9 mouse cellular contexts compared by ENCODE assay signal in the genomic region with DNA sequence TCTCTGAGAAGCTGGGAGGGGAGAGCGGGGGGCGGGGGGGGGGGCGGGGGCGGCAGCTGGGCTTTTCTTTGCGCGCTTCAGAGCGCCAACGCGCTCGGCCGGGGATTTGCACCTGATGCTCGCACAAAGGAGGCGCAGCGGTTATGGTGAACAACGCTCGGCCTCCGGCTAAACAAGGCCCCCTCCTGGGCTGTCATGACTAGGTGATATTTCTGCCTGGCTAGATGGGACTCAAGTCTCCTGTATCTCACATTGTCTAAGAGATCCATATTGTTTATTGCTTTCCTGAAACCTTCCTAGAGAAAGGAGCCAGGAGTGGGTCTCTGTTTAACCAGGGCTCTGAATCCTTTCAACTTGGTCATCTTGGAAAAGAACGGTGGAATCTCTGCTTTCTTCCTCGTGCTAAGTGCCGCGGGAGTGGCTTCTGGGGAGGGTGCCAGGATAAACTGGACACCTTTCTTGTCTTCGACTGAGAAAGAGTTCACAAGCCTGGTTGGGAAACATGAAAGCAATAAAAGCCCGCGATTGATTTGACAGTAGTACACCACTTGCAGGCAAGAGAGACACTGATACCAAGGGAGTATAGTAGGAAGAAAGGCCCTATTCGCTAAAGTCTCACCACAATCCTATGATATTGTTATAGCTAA. TPM values are rescaled to one million over a fixed set of nuclear protein-coding genes. Genes with fewer than 3 reads are reported as not detected.
A peak's percentile ranks its signal among the peaks of the same experiment; 100 is the strongest.
DNase-seq lines count a peak whose midpoint lies in the region; ATAC-seq lines count a peak whose summit lies in the region.
"Had no signal": no experiment of that assay in that cellular context is flagged by ENCODE, and none has a peak within 500 bp of the region (broad histone marks: within the 10 kb centered on the region; RNA-seq: fewer than 3 reads in every experiment).

No protein-coding gene starts in this region.

- H3K4me2 ChIP-seq in embryonic facial prominence, embryonic 12.5 days (replicated peaks) = peak overlapping the region; percentile 64
- peak overlapping the region; percentile 79 for H3K4me2 ChIP-seq in neural tube, embryonic 12.5 days (replicated peaks)

- H3K9ac ChIP-seq in embryonic facial prominence, embryonic 12.5 days = peak overlapping the region; percentile 82
- peak overlapping the region; percentile 87 for H3K9ac ChIP-seq in neural tube, embryonic 12.5 days

- DNase-seq in gastrocnemius, postnatal 14 days = peak; percentile 20
- DNase-seq in gastrocnemius, postnatal 10 days = no peak
- peak; percentile 15 to 28 for DNase-seq in B cell, adult 2 months
- DNase-seq in kidney, postnatal 10 days = peak; percentile 16
- no peak for DNase-seq in left cerebral cortex, postnatal 10 days (ENCODE audit: extremely low spot score in 1 of 2, low spot score in 2 of 2)

- no peaks in the 10 kb centered on the region for H3K9me3 ChIP-seq in embryonic facial prominence, embryonic 12.5 days
- H3K9me3 ChIP-seq in neural tube, embryonic 12.5 days = no peaks in the 10 kb centered on the region

- peak overlapping the region; percentile 93 for H3K27ac ChIP-seq in embryonic facial prominence, embryonic 12.5 days
- H3K27ac ChIP-seq in neural tube, embryonic 12.5 days = peak overlapping the region; percentile 91

- intact Hi-C loops in gastrocnemius, postnatal 14 days (cut with DNase I; ENCODE audit: low total_unique reads) = loop anchor here (10.0 kb wide), 1 partner anchor 93 kb away; no protein-coding TSS in a partner anchor
- intact Hi-C loops in left cerebral cortex, postnatal 10 days (cut with DNase I) = no loop called here

- peak; percentile 48; the same call in 1 of the 2 replicates for ATAC-seq in embryonic facial prominence, embryonic 12.5 days (ENCODE audit: insufficient number of reproducible peaks, insufficient read depth, low FRiP score, low TSS enrichment)
- ATAC-seq in neural tube, embryonic 12.5 days (ENCODE audit: low FRiP score, low read depth) = peak; percentile 70; the same call in 1 of the 2 replicates
- no peak for ATAC-seq in monocyte, adult 5-6 weeks (replicated peaks; ENCODE audit: insufficient number of reproducible peaks, low FRiP score, low TSS enrichment, poor library complexity, severe bottlenecking)

- no peaks in the 10 kb centered on the region for H3K36me3 ChIP-seq in embryonic facial prominence, embryonic 12.5 days
- H3K36me3 ChIP-seq in neural tube, embryonic 12.5 days = peaks cover 3% of the 10 kb centered on the region; the same call in 1 of the 2 replicates

- no peaks in the 10 kb centered on the region for H3K27me3 ChIP-seq in embryonic facial prominence, embryonic 12.5 days
- H3K27me3 ChIP-seq in neural tube, embryonic 12.5 days (replicated peaks) = no peaks in the 10 kb centered on the region
- H3K27me3 ChIP-seq: Patski had no signal

- 7% methylated on average over 16 of the region's 25 CpGs for WGBS in embryonic facial prominence, embryonic 12.5 days
- 3% methylated on average over 25 of the region's 25 CpGs for WGBS in neural tube, embryonic 12.5 days

- peak overlapping the region; percentile 78 for H3K4me3 ChIP-seq in embryonic facial prominence, embryonic 12.5 days
- peak overlapping the region; percentile 76 for H3K4me3 ChIP-seq in neural tube, embryonic 12.5 days

- H3K4me1 ChIP-seq in embryonic facial prominence, embryonic 12.5 days = peaks cover 16% of the 10 kb centered on the region
- peaks cover 34% of the 10 kb centered on the region for H3K4me1 ChIP-seq in neural tube, embryonic 12.5 days

RNA-seq across cellular contexts. Expression of gene Fads2, which starts 0.6 kb away (rescaled TPM):
- total RNA-seq in gastrocnemius, postnatal 14 days (2021) = 10 to 100 TPM in 1 of 2 experiments, 1 to 10 TPM in 1; 6.7 to 11.1 TPM
- 10 to 100 TPM; 14.5 to 18.1 TPM for total RNA-seq in gastrocnemius, postnatal 10 days (2021)
- polyA plus RNA-seq in embryonic facial prominence, embryonic 12.5 days (2016; fragmentation: Nextera tagmentation; extraction: Ambion mirVana) = 123 and 125 TPM in 2 replicates
- 133 and 135 TPM in 2 replicates for polyA plus RNA-seq in neural tube, embryonic 12.5 days (2016; fragmentation: Nextera tagmentation; extraction: Ambion mirVana)
- 0.57 to 3.9 TPM (median 1.2 TPM) in 3 replicates for total RNA-seq in monocyte, adult 5-6 weeks (2017)
- total RNA-seq in left cerebral cortex, postnatal 10 days (2021) = 100 to 1,000 TPM; 217 to 220 TPM

Comparison
In these comparisons a context has a peak if more than half of its experiments do, and no peak if none do; other contexts are left out.
1. DNase-seq: peak in gastrocnemius, postnatal 14 days (single experiment), B cell, adult 2 months (2 of 2) and kidney, postnatal 10 days (single experiment); none in gastrocnemius, postnatal 10 days (single experiment) and left cerebral cortex, postnatal 10 days (0 of 2).
2. RNA of gene Fads2, which starts 0.6 kb away (total RNA-seq): 217 to 220 TPM in left cerebral cortex, postnatal 10 days; 14.5 to 18.1 TPM in gastrocnemius, postnatal 10 days, 6.7 to 11.1 TPM in gastrocnemius, postnatal 14 days and 0.57 to 3.9 TPM in monocyte, adult 5-6 weeks; every median in the first group is over 10 times any median in the second.